Mouse (Mus musculus): ENCODE measurements around the gene Fam53b. TPM values are rescaled to one million over a fixed set of nuclear protein-coding genes. Genes with fewer than 3 reads are reported as not detected.

Gene Fam53b
- polyA plus RNA-seq, 1 experiment: 11.2 TPM

GRCm38 (mm10) chr7:132790447-132791219 is 23.1 kb downstream of the Fam53b start:
- no peak for DNase-seq (ENCODE audit: low spot score)

GRCm38 (mm10) chr7:132788826-132789225 is 24.9 kb downstream of the Fam53b start:
- DNase-seq (ENCODE audit: low spot score): no peak

- DNase-seq (ENCODE audit: low spot score): no peak
Measured at GRCm38 (mm10) chr7:132787496-132788190, 26.0 kb downstream of the Fam53b start.

- no peak for DNase-seq (ENCODE audit: low spot score)
Measured at GRCm38 (mm10) chr7:132787022-132787421, 26.7 kb downstream of the Fam53b start.

- DNase-seq (ENCODE audit: low spot score): no peak
Measured at GRCm38 (mm10) chr7:132786522-132786921, 27.2 kb downstream of the Fam53b start.

GRCm38 (mm10) chr7:132786011-132786410 is 27.7 kb downstream of the Fam53b start:
- no peak for DNase-seq (ENCODE audit: low spot score)

- DNase-seq (ENCODE audit: low spot score): no peak
Measured at GRCm38 (mm10) chr7:132784101-132784500, 29.6 kb downstream of the Fam53b start.

- no peak for DNase-seq (ENCODE audit: low spot score)
Measured at GRCm38 (mm10) chr7:132781850-132782249, 31.8 kb downstream of the Fam53b start.

GRCm38 (mm10) chr7:132781130-132781814 is 32.4 kb downstream of the Fam53b start:
- DNase-seq (ENCODE audit: low spot score): no peak

- no peak for DNase-seq (ENCODE audit: low spot score)
Measured at GRCm38 (mm10) chr7:132780611-132781010, 33.1 kb downstream of the Fam53b start.

GRCm38 (mm10) chr7:132778630-132779029 is 35.1 kb downstream of the Fam53b start:
- no peak for DNase-seq (ENCODE audit: low spot score)

- DNase-seq (ENCODE audit: low spot score): no peak
Measured at GRCm38 (mm10) chr7:132777728-132778453, 35.8 kb downstream of the Fam53b start.

- no peak for DNase-seq (ENCODE audit: low spot score)
Measured at GRCm38 (mm10) chr7:132777117-132777516, 36.6 kb downstream of the Fam53b start.

GRCm38 (mm10) chr7:132776338-132777111 is 37.2 kb downstream of the Fam53b start:
- no peak for DNase-seq (ENCODE audit: low spot score)

GRCm38 (mm10) chr7:132775922-132776321 is 37.8 kb downstream of the Fam53b start:
- no peak for DNase-seq (ENCODE audit: low spot score)

GRCm38 (mm10) chr7:132775333-132775732 is 38.4 kb downstream of the Fam53b start:
- no peak for DNase-seq (ENCODE audit: low spot score)

- DNase-seq (ENCODE audit: low spot score): no peak
Measured at GRCm38 (mm10) chr7:132773011-132773705, 40.5 kb downstream of the Fam53b start.

GRCm38 (mm10) chr7:132772440-132772839 is 41.2 kb downstream of the Fam53b start:
- DNase-seq (ENCODE audit: low spot score): no peak

- DNase-seq (ENCODE audit: low spot score): no peak
Measured at GRCm38 (mm10) chr7:132768498-132769344, 45.0 kb downstream of the Fam53b start.

GRCm38 (mm10) chr7:132767999-132768370 is 45.7 kb downstream of the Fam53b start:
- no peak for DNase-seq (ENCODE audit: low spot score)

Data from urinary bladder, adult 2 months (tissue).